Mouse (Mus musculus): ENCODE results near the gene Csde1. TPM values are rescaled to one million over a fixed set of nuclear protein-coding genes. Genes with fewer than 3 reads are reported as not detected.

Csde1 gene
- polyA plus RNA-seq, 1 experiment from 2014 or later = 136 TPM

GRCm38 (mm10) chr3:103068971-103069370, 48.7 kb downstream of the Csde1 start:
- no peak for DNase-seq
- no peak for ATAC-seq (ENCODE audit: low read depth)
- no peaks in the 10 kb centered on the region for H3K4me1 ChIP-seq (replicated peaks)
- H3K36me3 ChIP-seq = peaks cover 47% of the 10 kb centered on the region
- no peak overlapping the region for H3K4me2 ChIP-seq
- no peaks in the 10 kb centered on the region for H3K27me3 ChIP-seq
- WGBS (ENCODE audit: insufficient replicate concordance) = 81% methylated on average over 6 of the region's 6 CpGs
- H3K9me3 ChIP-seq (replicated peaks) = no peaks in the 10 kb centered on the region
- no peak overlapping the region for H3K4me3 ChIP-seq (replicated peaks)
- no peak overlapping the region for H3K9ac ChIP-seq
- H3K27ac ChIP-seq = no peak overlapping the region

- H3K36me3 ChIP-seq = peaks cover 4% of the 10 kb centered on the region; the same call in 1 of the 2 replicates
- ATAC-seq (ENCODE audit: low read depth) (no peak), DNase-seq (no peak)
- H3K4me2 ChIP-seq = no peak within 1 kb of the TSS
- H3K9me3 ChIP-seq (replicated peaks) = no peaks in the 10 kb centered on the region
- no peaks in the 10 kb centered on the region for H3K4me1 ChIP-seq (replicated peaks)
- no peak within 1 kb of the TSS for H3K27ac ChIP-seq
- 62% methylated on average over 5 of the region's 5 CpGs for WGBS (ENCODE audit: insufficient replicate concordance)
- H3K4me3 ChIP-seq (replicated peaks) = no peak within 1 kb of the TSS
- H3K27me3 ChIP-seq = no peaks in the 10 kb centered on the region
- no peak within 1 kb of the TSS for H3K9ac ChIP-seq
Measured at GRCm38 (mm10) chr3:103073771-103074170, 53.5 kb downstream of the Csde1 start, which contains the start of gene Ampd1. Ampd1 (plus strand) TSS chr3:103074014.

GRCm38 (mm10) chr3:103075871-103076270, 55.6 kb downstream of the Csde1 start:
- no peaks in the 10 kb centered on the region for H3K9me3 ChIP-seq (replicated peaks)
- H3K36me3 ChIP-seq = no peaks in the 10 kb centered on the region
- no peak for ATAC-seq (ENCODE audit: low read depth)
- no peak for DNase-seq
- 77% methylated on average over 9 of the region's 9 CpGs for WGBS (ENCODE audit: insufficient replicate concordance)
- H3K27me3 ChIP-seq = no peaks in the 10 kb centered on the region
- no peak overlapping the region for H3K27ac ChIP-seq
- no peaks in the 10 kb centered on the region for H3K4me1 ChIP-seq (replicated peaks)
- no peak overlapping the region for H3K9ac ChIP-seq
- H3K4me2 ChIP-seq = no peak overlapping the region
- H3K4me3 ChIP-seq (replicated peaks) = no peak overlapping the region

- Histone ChIP-seq H3K9me3 (replicated peaks) (no peaks in the 10 kb centered on the region), H3K27me3 (no peaks in the 10 kb centered on the region), H3K9ac (no peak overlapping the region), H3K4me1 (replicated peaks) (no peaks in the 10 kb centered on the region), H3K36me3 (no peaks in the 10 kb centered on the region), H3K27ac (no peak overlapping the region), H3K4me3 (replicated peaks) (no peak overlapping the region), H3K4me2 (no peak overlapping the region)
- DNase-seq (no peak), ATAC-seq (ENCODE audit: low read depth) (no peak)
- 70% methylated on average over 9 of the region's 9 CpGs for WGBS (ENCODE audit: insufficient replicate concordance)
Measured at GRCm38 (mm10) chr3:103076476-103076875, 56.2 kb downstream of the Csde1 start.

GRCm38 (mm10) chr3:103079301-103079700, 59.1 kb downstream of the Csde1 start:
- no peak overlapping the region for H3K4me3 ChIP-seq (replicated peaks)
- H3K9me3 ChIP-seq (replicated peaks) = no peaks in the 10 kb centered on the region
- no peak overlapping the region for H3K9ac ChIP-seq
- WGBS (ENCODE audit: insufficient replicate concordance) = 72% methylated on average over 9 of the region's 9 CpGs
- H3K27me3 ChIP-seq = no peaks in the 10 kb centered on the region
- no peak for ATAC-seq (ENCODE audit: low read depth)
- H3K4me1 ChIP-seq (replicated peaks) = no peaks in the 10 kb centered on the region
- no peak for DNase-seq
- no peak overlapping the region for H3K4me2 ChIP-seq
- H3K27ac ChIP-seq = no peak overlapping the region
- H3K36me3 ChIP-seq = no peaks in the 10 kb centered on the region

- no peaks in the 10 kb centered on the region for H3K27me3 ChIP-seq
- 63% methylated on average over 11 of the region's 11 CpGs for WGBS (ENCODE audit: insufficient replicate concordance)
Measured at GRCm38 (mm10) chr3:103081051-103081450, 60.8 kb downstream of the Csde1 start.

GRCm38 (mm10) chr3:103081861-103082453, 61.7 kb downstream of the Csde1 start:
- Histone ChIP-seq H3K9me3 (replicated peaks) (no peaks in the 10 kb centered on the region), H3K9ac (no peak overlapping the region), H3K4me2 (no peak overlapping the region), H3K27ac (no peak overlapping the region), H3K4me1 (replicated peaks) (no peaks in the 10 kb centered on the region), H3K27me3 (no peaks in the 10 kb centered on the region), H3K4me3 (replicated peaks) (no peak overlapping the region), H3K36me3 (no peaks in the 10 kb centered on the region)
- ATAC-seq (ENCODE audit: low read depth) (no peak), DNase-seq (no peak)
- 82% methylated on average over 17 of the region's 17 CpGs for WGBS (ENCODE audit: insufficient replicate concordance)

More at GRCm38 (mm10) chr3:103081051-103081450, 60.8 kb downstream of the Csde1 start:
- no peaks in the 10 kb centered on the region for H3K36me3 ChIP-seq
- H3K4me3 ChIP-seq (replicated peaks) = no peak overlapping the region
- DNase-seq (no peak), ATAC-seq (ENCODE audit: low read depth) (no peak)
- H3K27ac ChIP-seq = no peak overlapping the region
- no peaks in the 10 kb centered on the region for H3K9me3 ChIP-seq (replicated peaks)
- H3K9ac ChIP-seq = no peak overlapping the region
- no peak overlapping the region for H3K4me2 ChIP-seq
- no peaks in the 10 kb centered on the region for H3K4me1 ChIP-seq (replicated peaks)

GRCm38 (mm10) chr3:103082761-103083160, 62.5 kb downstream of the Csde1 start:
- no peak for ATAC-seq (ENCODE audit: low read depth)
- Histone ChIP-seq H3K36me3 (no peaks in the 10 kb centered on the region), H3K27ac (peak overlapping the region; percentile 6; the same call in 1 of the 2 replicates), H3K4me2 (no peak overlapping the region), H3K9ac (no peak overlapping the region), H3K9me3 (replicated peaks) (no peaks in the 10 kb centered on the region), H3K27me3 (no peaks in the 10 kb centered on the region), H3K4me1 (replicated peaks) (no peaks in the 10 kb centered on the region), H3K4me3 (replicated peaks) (no peak overlapping the region)
- WGBS (ENCODE audit: insufficient replicate concordance) = 70% methylated on average over 5 of the region's 5 CpGs
- DNase-seq = no peak

GRCm38 (mm10) chr3:103085986-103086385, 65.8 kb downstream of the Csde1 start:
- no peak for ATAC-seq (ENCODE audit: low read depth)

GRCm38 (mm10) chr3:103091753-103092152, 71.5 kb downstream of the Csde1 start:
- Histone ChIP-seq H3K9ac (no peak overlapping the region), H3K36me3 (no peaks in the 10 kb centered on the region), H3K9me3 (replicated peaks) (no peaks in the 10 kb centered on the region), H3K4me2 (no peak overlapping the region), H3K27me3 (peaks cover 6% of the 10 kb centered on the region; the same call in 1 of the 2 replicates), H3K27ac (no peak overlapping the region), H3K4me3 (replicated peaks) (no peak overlapping the region), H3K4me1 (replicated peaks) (no peaks in the 10 kb centered on the region; the same call in 1 of the 2 replicates)
- DNase-seq = no peak
- 75% methylated on average over 2 of the region's 2 CpGs for WGBS (ENCODE audit: insufficient replicate concordance)
- 0 out of 2 replicates have a peak, but pooled peaks have one; percentile 36 for ATAC-seq (ENCODE audit: low read depth)

More at GRCm38 (mm10) chr3:103085986-103086385, 65.8 kb downstream of the Csde1 start:
- Histone ChIP-seq H3K27me3 (no peaks in the 10 kb centered on the region), H3K9ac (no peak overlapping the region), H3K36me3 (no peaks in the 10 kb centered on the region), H3K4me1 (replicated peaks) (no peaks in the 10 kb centered on the region), H3K4me3 (replicated peaks) (no peak overlapping the region), H3K4me2 (no peak overlapping the region), H3K9me3 (replicated peaks) (no peaks in the 10 kb centered on the region), H3K27ac (no peak overlapping the region)
- 55% methylated on average over 3 of the region's 3 CpGs for WGBS (ENCODE audit: insufficient replicate concordance)
- no peak for DNase-seq

- Histone ChIP-seq H3K4me3 (replicated peaks) (no peak overlapping the region), H3K36me3 (no peaks in the 10 kb centered on the region), H3K27ac (no peak overlapping the region), H3K4me1 (replicated peaks) (peaks cover 19% of the 10 kb centered on the region), H3K4me2 (no peak overlapping the region), H3K9ac (no peak overlapping the region), H3K27me3 (peaks cover 2% of the 10 kb centered on the region; the same call in 1 of the 2 replicates), H3K9me3 (replicated peaks) (no peaks in the 10 kb centered on the region)
- ATAC-seq (ENCODE audit: low read depth) (no peak), DNase-seq (no peak)
- 74% methylated on average over 23 of the region's 23 CpGs for WGBS (ENCODE audit: insufficient replicate concordance)
Measured at GRCm38 (mm10) chr3:103098662-103099061, 78.4 kb downstream of the Csde1 start.

GRCm38 (mm10) chr3:103099667-103100066, 79.4 kb downstream of the Csde1 start:
- Histone ChIP-seq H3K4me3 (replicated peaks) (no peak overlapping the region), H3K9me3 (replicated peaks) (no peaks in the 10 kb centered on the region), H3K27ac (no peak overlapping the region), H3K9ac (no peak overlapping the region), H3K27me3 (no peaks in the 10 kb centered on the region), H3K36me3 (no peaks in the 10 kb centered on the region), H3K4me1 (replicated peaks) (peaks cover 27% of the 10 kb centered on the region), H3K4me2 (no peak overlapping the region)
- no peak for ATAC-seq (ENCODE audit: low read depth)
- no peak for DNase-seq
- WGBS (ENCODE audit: insufficient replicate concordance) = 69% methylated on average over 6 of the region's 6 CpGs

All from liver, embryonic 13.5 days (tissue).